Mouse (Mus musculus) gonadal fat pad, adult 2 months (tissue): ENCODE measurements around the gene Tmem158. TPM values are rescaled to one million over a fixed set of nuclear protein-coding genes. Genes with fewer than 3 reads are reported as not detected.

Source experiments
- DNase-seq: peaks from one replicate; pipeline ENCODE4 v3.0.0-alpha.2; 2012; ENCODE audit warnings: low read depth
- polyA plus RNA-seq: library from polyadenylated mRNA; depleted of rRNA; stranded (reverse); fragments of >200 nt; gene quantifications from 2 replicates; pipeline ENCODE4 v1.2.3, GENCODE M21; 2012; rRNA removed

Tmem158 gene
- polyA plus RNA-seq, 1 experiment, result 13.6 TPM

DNA sequence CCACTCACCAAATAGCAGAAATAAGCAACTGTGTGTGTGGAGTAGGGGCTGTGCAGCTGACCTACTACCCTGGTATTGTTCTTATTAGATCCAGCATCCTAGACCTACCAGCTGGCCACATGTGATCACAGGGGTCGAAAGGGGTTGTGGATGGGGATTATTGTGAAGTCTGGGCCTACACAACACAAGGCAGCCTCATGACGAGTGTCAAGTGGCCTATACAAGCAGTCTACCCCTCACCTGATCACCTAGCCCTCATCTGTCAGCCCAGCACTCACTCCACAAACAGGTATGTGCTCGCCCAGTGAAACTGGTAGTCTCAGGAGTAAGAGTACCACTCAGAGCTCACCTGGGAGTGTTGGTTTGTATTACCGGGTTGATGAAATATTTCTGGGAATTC is 15.4 kb downstream of the Tmem158 start:
- no peak for DNase-seq

DNA sequence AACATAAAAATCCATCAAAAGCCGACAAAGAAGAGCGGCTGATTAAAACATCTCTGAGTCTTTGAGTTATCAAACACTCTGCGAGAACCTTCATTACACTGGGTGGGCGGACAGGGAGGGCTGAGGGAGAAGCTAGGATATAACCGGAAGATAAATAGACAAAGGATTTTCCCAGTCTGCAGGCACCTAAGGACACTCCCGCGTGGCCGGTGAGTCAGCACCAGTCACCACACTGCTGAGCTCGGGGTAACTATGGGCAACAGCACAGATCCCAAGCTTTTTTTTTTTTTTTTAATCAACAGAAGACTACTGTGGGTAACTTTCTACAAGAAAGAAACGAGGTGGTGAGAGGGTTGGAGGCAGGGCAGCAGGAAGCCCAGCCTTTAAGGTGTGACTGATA is 16.6 kb downstream of the Tmem158 start:
- DNase-seq, result no peak

DNA sequence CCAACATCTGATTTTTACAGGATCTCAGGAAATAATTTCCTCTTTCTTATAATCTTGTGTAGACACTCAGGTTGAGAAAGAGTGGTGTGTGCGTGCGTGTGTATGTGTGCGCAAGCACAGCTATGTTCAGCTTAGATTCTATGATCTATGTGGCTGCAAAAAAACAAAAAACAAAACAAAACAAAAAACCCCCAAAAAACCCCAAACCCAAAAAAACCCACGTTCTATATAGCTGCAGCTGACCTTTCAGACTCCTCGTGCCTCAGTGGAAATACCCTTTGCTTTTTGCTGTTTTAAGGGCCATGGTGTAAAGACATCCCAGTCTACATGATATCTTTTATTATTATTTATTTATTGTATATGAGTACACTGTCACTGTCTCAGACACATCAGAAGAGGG is 19.4 kb downstream of the Tmem158 start:
- no peak for DNase-seq

DNA sequence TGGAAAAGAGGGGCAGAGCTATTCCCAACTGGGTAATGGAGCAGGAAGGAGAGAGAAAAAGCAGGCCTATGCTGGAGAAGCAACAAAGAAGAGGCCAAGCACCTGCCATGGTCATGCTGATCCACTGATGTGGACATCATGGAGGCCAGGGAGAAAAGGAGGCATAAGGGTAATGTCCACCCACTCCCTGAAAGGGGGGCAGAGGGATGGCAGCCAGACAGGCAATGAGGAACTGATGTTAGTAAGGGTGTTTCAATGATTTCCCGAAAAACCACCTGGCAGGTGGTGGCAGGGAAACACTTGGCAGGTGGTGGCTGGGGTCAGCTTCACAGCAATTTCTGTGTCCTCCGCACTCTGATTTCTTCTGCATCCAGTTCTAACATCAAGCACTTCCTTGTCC is 19.8 kb downstream of the Tmem158 start:
- no peak for DNase-seq

DNA sequence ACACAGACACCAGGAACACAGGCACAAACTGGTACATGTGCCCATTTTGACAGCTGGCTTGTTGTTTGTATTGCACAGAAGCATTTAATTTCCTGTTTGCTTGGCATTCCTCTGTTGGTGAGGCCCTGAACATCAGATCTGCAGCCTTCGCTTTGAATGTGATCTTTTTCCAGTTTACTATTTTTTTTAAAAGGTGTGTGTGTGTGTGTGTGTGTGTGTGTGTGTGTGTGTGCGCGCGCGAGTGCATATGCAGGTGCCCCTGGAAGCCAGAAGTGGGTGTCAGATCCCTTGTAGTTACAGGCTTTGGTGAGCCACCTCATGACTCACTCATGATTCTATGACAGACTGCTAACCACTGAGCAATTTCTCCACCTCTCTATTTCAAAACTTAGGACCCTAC is 20.3 kb downstream of the Tmem158 start:
- DNase-seq, result no peak

DNA sequence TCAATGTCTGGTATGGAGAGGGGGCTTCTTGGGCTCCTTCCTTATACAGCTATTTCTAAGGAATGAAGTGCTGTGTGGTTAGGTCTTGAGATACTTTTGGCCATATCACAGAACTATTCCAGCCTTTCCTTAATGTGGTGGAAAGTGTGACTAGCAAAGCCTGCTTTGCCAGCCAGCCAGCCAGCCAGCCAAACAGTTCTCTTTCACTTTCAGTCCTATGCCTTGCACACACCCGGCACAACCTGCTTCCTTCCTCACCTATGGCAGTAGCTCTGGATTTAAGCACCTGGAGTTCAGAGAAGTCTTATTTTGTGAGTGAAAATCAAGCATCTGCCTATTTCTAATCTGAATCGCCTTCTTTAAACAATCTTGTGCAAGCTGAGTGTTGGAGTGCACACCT is 20.9 kb downstream of the Tmem158 start:
- DNase-seq, result no peak

DNA sequence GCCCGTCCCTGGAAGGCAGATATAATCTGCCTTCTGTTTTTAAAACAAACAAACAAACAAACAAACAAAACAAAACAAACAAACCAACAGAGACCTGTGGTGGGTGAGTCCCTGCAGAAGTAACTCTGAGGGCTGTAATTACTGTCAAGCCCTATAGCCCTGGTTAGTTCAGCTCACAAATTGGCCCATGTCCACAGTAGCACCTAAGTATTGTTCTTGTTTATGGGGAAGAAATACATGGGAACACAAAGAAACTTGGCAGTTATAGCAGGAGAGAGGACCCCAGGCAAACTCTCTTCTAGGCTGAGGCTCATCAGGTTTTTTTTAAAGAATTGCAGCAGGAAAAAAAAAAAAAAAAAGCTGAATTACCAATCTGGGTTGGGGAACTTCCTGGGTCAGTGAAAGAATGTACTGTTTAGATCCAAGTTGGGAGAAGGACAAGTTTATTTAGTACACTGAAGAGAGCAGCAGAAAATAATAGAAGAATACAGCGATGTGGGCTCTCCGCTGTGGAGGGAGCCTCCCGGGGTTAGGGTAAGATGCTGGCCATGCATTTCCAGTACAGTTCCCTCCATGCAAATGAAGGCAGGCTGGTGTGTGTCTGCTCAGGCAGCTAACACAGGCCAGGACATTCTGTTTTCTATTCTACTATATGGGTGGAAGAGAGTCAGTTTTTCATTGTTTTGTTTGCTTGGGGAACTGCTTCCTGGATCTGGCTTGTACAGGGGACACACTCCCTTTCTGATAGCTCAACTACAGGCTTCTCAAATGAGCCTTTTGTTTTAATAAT is 22.1 kb downstream of the Tmem158 start:
- no peak for DNase-seq

DNA sequence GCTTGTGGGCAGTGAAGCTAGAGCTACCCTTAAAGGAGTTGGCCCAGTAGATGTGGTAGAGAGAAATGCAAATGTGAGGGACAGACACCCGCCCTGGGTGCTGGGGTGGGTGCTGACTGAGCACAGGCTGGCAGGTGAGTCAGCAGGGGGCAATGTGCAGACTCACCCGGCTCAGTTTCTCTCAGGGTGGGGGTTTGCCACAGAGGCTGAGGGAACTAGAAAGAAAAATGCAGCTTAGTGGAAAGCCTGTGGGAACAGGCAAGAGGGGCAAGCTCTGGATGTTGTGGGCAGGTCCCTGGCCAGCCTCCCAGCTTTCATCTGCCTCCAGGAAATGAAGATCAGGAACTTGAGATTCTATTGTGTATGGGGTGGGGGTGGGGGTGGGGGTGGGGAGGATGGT is 22.8 kb downstream of the Tmem158 start:
- no peak for DNase-seq

DNA sequence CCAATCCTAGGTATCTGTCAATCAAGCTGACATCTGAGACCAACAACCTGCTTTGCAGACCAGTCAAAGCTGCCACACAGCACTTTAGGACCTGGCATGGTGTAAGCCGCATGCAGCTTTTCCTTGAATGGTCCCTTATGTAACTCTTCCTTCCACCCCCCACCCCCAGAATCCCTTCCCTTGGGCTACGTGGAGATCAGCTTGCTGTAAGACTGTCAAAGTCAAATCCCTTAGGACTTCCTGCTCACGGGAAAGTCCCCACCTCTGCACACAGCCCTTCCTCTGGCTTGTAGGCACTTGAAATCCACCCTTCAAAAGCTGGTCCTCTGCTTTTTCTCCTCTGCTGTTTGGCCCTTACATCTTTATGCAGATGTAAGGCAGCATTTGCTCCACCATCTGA is 24.9 kb downstream of the Tmem158 start:
- DNase-seq, result no peak

DNA sequence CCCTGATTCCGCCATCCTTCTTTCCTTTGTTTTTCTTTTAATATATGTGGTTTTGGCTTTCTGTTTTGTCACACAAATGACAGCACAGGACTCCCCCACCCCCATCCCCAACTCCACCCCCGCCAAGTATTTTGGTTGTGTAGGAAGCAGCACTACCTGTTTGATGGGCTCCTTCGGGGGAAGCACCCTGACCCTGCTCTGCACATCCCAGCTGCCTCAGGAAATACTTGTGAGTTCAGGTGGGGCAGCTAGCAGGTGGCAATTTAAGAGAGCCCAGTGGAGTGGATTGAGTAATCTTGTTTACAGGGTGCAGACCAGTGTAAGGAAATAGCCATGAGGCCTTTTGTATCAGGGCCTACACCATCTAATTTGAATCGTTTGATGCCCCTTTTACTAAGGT is 30.7 kb downstream of the Tmem158 start:
- DNase-seq, result no peak

DNA sequence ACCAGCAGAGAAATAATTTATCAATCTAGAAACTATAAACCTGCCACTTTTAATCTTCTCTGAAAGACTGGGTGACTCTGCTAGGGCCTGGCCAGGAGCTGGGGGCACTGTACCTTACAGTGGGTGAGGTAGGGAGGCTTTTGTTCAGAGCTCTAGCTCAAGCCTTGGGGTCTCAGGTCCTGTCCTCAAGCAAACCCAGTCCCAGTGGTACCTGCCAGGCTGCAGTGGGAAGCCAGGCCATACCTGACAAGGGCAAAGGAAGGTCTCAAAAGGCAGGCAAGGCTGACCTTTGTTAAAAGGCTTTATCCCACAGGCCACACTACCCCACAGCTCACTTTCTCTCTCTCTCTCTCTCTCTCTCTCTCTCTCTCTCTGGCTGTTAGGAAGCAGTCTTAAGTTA is 31.9 kb downstream of the Tmem158 start:
- DNase-seq, result no peak

DNA sequence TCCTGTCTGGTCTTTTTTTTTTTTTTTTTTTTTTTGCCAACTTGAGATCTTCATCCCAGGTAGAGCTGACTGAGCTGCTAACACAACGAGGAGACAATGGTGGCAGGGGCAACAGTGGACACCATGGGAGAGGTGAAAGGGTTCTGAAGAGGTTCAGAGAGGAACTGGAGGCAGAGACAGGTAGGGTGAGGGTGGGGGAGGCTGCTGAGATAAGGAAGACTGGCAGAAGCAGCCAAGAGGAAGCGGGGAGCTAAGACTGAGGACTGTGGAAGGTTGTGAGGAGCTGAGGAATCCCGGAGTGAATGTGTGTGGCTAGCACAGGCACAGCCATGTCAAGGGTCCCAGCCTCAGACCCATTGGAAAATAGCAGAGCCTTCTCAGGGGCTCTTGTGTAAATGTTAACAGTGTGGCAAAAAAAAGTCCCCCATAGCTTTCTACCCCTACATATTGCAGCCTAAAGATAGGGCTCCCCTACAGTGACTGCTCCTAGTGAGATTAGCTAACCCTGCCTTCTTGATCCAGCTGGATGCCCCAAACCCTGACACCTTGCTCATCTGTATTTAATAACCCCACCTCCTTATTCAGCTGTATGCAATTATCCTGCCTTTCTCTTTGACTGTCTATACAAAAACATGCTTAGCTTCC is 33.3 kb downstream of the Tmem158 start:
- no peak for DNase-seq

DNA sequence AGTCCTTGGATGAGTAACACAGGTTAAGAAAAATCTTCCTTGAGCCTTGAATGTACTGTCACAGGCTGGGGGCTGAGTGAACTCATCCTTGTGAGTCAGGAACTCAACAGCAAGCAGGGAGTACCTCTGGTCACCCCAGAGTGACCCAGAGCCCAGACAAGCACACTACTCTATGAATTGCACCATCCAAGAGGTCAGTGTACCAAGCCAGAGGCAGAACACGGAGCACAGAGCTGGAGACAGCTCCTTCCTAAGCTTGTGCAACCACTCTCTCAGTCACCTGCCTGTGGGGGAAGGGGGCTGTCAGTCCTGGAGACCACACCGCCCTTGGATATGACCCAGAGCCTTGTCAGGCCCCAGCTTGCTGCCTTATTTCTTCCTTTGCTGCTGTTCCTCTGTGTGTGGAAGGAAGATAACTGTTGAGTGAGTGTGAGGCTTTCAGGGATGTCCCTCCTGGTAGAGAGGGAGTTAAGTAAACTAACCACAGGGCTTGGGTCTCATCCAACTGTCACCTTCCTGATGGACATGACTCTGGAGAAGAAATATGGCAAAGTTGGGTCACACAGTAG is 35.6 kb downstream of the Tmem158 start:
- DNase-seq, result peak; percentile 77

DNA sequence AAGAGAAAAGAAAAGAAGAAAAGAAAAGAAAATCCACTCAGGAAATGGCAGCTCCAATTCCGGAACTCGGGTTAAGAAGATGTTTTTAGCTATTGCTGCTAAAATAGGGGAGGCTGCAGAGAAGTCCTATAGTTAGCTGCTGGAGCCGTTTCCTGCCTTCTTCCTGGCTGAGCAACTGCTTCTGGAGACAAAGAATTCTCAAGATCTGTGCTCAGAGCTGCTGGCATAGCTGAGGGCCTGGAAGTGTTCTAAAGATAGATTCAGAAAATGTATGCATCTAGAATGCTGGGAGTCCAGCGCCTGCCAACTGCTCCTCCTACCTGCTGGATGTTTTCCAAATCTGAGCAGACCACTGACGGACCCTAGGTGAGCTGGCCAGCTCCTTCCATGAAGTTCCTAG is 40.7 kb downstream of the Tmem158 start:
- no peak for DNase-seq

DNA sequence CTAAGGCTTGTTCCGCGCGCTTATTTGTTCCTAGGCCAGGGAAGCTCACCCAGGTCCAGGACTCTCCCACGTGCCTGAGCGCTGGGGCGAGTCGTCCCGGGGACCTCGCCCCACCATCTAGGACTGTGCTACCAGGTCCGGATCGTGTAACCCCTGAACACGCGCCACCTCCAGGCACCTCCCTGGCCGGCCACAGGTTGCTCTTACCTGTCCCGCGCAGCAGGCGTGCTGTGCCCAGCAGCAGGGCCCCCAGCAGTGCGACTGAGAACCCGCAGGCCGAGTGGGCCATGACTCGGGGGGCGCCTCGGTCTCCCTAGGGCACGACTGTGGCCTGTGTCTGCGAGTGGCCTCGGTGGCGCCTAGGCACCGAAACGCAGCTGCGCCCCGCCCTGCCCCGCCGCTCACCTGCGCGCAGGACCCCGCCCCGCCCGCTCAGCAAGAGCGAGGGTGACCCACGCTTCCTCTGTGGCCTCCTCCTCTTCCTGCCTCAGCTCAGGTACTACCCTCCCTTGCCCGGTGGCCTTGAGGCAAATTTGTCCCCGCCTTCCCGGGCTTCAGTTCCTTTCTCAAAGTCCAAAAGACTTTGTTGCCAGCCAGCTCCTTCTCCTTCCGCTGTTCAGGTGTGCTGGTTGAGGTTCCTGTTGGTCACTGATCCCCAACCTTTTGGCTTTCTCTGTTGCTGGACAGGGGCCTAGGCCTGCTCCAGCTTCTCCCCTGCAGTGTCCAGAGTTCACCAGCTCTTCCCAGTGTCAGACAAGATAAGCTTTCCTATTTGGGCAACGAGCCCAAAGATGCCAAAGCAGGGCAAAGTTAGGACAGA is 44.7 kb downstream of the Tmem158 start, which contains the start of gene Cdcp1:
TSS of gene Cdcp1 (minus strand) at position 418 of the 820 bp plus-strand sequence.
- DNase-seq, result no peak

DNA sequence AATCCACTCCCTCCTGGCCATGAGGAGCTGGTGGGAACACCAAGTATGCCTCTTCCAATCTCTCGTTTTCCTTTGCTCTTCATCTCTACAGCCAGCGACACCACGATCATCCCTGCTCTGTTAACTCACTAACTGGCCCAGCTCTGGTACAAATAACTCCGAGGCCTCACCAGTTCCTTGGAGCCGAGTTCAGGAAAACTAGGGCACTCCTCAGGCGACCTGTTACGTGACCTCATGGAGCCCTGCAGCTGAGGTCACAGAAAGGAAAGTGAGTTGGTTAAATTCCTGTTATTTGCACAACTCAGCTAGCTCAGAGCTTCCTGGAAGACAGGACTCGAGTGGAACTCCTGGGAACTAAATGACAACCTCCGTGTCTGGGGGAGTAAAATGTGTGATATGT is 47.2 kb downstream of the Tmem158 start:
- DNase-seq, result no peak

Other genes with a start within 250 kb of the Tmem158 start
- gene Tmem42, start 239.4 kb downstream of the Tmem158 start, polyA plus RNA-seq, result 20.8 and 23.1 TPM in 2 replicates
- gene Tgm4, start 226.0 kb downstream of the Tmem158 start, polyA plus RNA-seq, result 0.42 and 0.48 TPM in 2 replicates
- 117 and 118 TPM in 2 replicates for gene Zdhhc3, start 147.6 kb downstream of the Tmem158 start, polyA plus RNA-seq
- gene Exosc7, start 147.5 kb downstream of the Tmem158 start, polyA plus RNA-seq, result 25.5 and 26.0 TPM in 2 replicates
- 150 and 164 TPM in 2 replicates for gene Clec3b, start 109.8 kb downstream of the Tmem158 start, polyA plus RNA-seq
- 26.3 and 28.5 TPM in 2 replicates for gene Cdcp1, start 44.7 kb downstream of the Tmem158 start, polyA plus RNA-seq
- 214 and 218 TPM in 2 replicates for gene Lars2, start 106.2 kb upstream of the Tmem158 start, polyA plus RNA-seq
- 44.7 and 48.0 TPM in 2 replicates for gene Limd1, start 217.9 kb upstream of the Tmem158 start, polyA plus RNA-seq